Mouse (Mus musculus) ES-E14 (cell line): ENCODE results near the gene Wipf2. TPM values are rescaled to one million over a fixed set of nuclear protein-coding genes. Genes with fewer than 3 reads are reported as not detected.

Source experiments
- DNase-seq: peaks from one replicate; pipeline ENCODE4 v3.0.0-alpha.2; 2013; ENCODE audit warnings: low read depth, low spot score
- H3K27ac ChIP-seq: 2 replicates; pipeline ENCODE4 v1.5.1; 2012; ENCODE audit warnings: low read depth, mild to moderate bottlenecking, low read length, moderate library complexity, mixed read lengths; ENCODE audit not compliant: poor library complexity, insufficient read depth, severe bottlenecking
- H3K36me3 ChIP-seq: 2 replicates; pipeline ENCODE4 v1.6.1; 2012; ENCODE audit warnings: mild to moderate bottlenecking, low read length, moderate library complexity, mixed read lengths; ENCODE audit not compliant: control insufficient read depth, poor library complexity, insufficient read depth, severe bottlenecking
- H3K4me1 ChIP-seq, 2 experiments: fragments of 150-350 bp in 1 of 2; sonication (generic) in 1 of 2; 2 replicates each; pipeline ENCODE4 v1.6.1; 2012; ENCODE audit warnings: low read length in 2 of 2, mild to moderate bottlenecking in 1 of 2, mixed read lengths in 1 of 2; ENCODE audit not compliant: control insufficient read depth in 2 of 2, insufficient read depth in 2 of 2, poor library complexity in 1 of 2
- H3K4me3 ChIP-seq, 2 experiments: fragments of 150-350 bp in 1 of 2; sonication (generic) in 1 of 2; 2 replicates each; pipeline ENCODE4 v1.5.1; 2012; ENCODE audit warnings: low read length in 2 of 2, low read depth in 1 of 2, mild to moderate bottlenecking in 1 of 2, mixed read lengths in 1 of 2; ENCODE audit not compliant: insufficient read depth in 1 of 2, poor library complexity in 1 of 2, severe bottlenecking in 1 of 2
- H3K9ac ChIP-seq: 2 replicates; pipeline ENCODE4 v1.6.1; 2012; ENCODE audit warnings: low read depth, mild to moderate bottlenecking, low read length, mixed read lengths; ENCODE audit not compliant: poor library complexity, insufficient read depth, severe bottlenecking
- H3K9me3 ChIP-seq: fragments of 150-350 bp; sonication (generic); 2 replicates; pipeline ENCODE4 v1.6.1; 2012; ENCODE audit warnings: low read depth, mild to moderate bottlenecking, low read length; ENCODE audit not compliant: control insufficient read depth, insufficient read depth
- CHD2 ChIP-seq: IDR thresholded peaks from 2 replicates; pipeline ENCODE4 v1.6.1; 2014; ENCODE audit warnings: mild to moderate bottlenecking, low read depth, low read length, inconsistent platforms
- HCFC1 ChIP-seq: IDR thresholded peaks from 2 replicates; pipeline ENCODE4 v1.6.1; 2012; ENCODE audit warnings: low read length, inconsistent platforms, borderline replicate concordance; ENCODE audit not compliant: insufficient read depth
- MAFK ChIP-seq: IDR thresholded peaks from 2 replicates; pipeline ENCODE4 v1.6.1; 2014; ENCODE audit warnings: mild to moderate bottlenecking, low read depth, low read length, inconsistent platforms; ENCODE audit not compliant: insufficient read depth
- ZC3H11A ChIP-seq: IDR thresholded peaks from 2 replicates; pipeline ENCODE4 v1.6.1; 2012; ENCODE audit warnings: low read depth, mild to moderate bottlenecking, inconsistent platforms, low read length, borderline replicate concordance
- ZNF384 ChIP-seq: IDR thresholded peaks from 2 replicates; pipeline ENCODE4 v1.6.1; 2012; ENCODE audit warnings: low read depth, low read length, inconsistent platforms
- in situ Hi-C, 2 experiments: fragments of 600-800 bp; cut with MboI; formaldehyde crosslinking; loops; one replicate each; pipeline ENCODE4 v1.15.1; 2025; ENCODE audit warnings: low sequenced_read_pairs in 2 of 2, inconsistent platforms in 1 of 2; ENCODE audit not compliant: unreplicated experiment in 2 of 2
- total RNA-seq: library from RNA; depleted of rRNA; stranded (reverse); fragments of 300-350 nt; gene quantifications from 2 replicates; pipeline ENCODE4 v1.2.3, GENCODE M21; 2012

Gene Wipf2
- total RNA-seq, 1 experiment = 5.8 TPM

DNA sequence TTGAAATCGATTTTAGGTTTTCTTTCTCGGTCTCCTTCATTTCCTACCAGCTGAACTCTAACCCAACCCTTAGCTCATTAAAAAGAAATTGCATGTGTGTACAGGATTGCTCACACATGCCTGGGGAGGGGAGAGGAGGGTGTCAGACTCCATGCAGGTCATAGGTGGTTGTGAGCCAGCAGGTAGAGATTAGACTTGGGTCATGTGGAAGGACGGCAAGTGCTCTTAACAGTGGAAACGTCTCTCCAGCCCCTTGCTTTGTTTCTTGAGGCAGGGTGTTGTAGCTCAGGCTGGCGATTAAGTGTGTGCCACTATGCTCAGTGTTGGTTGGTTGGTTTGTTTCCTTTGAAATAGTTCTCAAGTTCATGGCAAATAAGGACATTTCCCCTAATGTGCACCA lies 7.4 kb downstream of the Wipf2 start:
- DNase-seq = no peak
- no peak for TF ChIP-seq CHD2
- no peak for TF ChIP-seq MAFK
- no peak for TF ChIP-seq ZC3H11A
- TF ChIP-seq ZNF384 = no peak
- no peak for TF ChIP-seq HCFC1
- H3K4me1 ChIP-seq = peaks cover 2 to 9% of the 10 kb centered on the region in 2 experiments; a peak in 1 of 4 replicates
- no peak overlapping the region for H3K27ac ChIP-seq
- H3K9me3 ChIP-seq = no peaks in the 10 kb centered on the region
- in situ Hi-C loops = no loop called here
- H3K9ac ChIP-seq = no peak overlapping the region
- no peak overlapping the region for H3K4me3 ChIP-seq
- 0 out of 2 replicates have a peak, but pooled peaks cover 4% of the 10 kb centered on the region for H3K36me3 ChIP-seq

DNA sequence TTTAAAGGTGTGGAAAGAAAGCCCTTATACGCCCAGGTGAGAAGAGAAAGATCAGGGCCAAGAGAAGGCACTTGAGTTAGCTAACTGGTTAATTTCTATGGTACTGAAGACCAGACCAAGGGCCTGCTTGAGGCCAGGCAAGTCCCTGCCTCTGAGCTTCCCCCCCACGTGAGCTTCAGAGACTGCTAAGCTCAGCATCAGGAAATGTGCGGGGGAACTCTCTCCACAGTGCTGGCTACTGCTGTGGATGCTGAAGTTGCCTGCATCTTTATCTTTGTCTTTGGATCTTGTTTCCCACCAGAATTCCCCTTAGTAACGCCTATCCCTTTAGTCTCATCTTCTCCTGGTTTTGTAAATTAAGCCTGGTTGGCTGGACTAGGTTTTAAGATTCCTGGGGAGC lies 8.0 kb downstream of the Wipf2 start:
- no peak overlapping the region for H3K9ac ChIP-seq
- DNase-seq = no peak
- no peak overlapping the region for H3K27ac ChIP-seq
- H3K4me3 ChIP-seq = no peak overlapping the region
- no peak for TF ChIP-seq MAFK
- no peak for TF ChIP-seq HCFC1
- no peak for TF ChIP-seq ZC3H11A
- TF ChIP-seq CHD2 = no peak
- TF ChIP-seq ZNF384 = no peak
- 0 out of 2 replicates have a peak, but pooled peaks cover 4% of the 10 kb centered on the region for H3K36me3 ChIP-seq
- H3K4me1 ChIP-seq = peaks cover 2 to 9% of the 10 kb centered on the region in 2 experiments; a peak in 1 of 4 replicates
- no peaks in the 10 kb centered on the region for H3K9me3 ChIP-seq
- in situ Hi-C loops = no loop called here

DNA sequence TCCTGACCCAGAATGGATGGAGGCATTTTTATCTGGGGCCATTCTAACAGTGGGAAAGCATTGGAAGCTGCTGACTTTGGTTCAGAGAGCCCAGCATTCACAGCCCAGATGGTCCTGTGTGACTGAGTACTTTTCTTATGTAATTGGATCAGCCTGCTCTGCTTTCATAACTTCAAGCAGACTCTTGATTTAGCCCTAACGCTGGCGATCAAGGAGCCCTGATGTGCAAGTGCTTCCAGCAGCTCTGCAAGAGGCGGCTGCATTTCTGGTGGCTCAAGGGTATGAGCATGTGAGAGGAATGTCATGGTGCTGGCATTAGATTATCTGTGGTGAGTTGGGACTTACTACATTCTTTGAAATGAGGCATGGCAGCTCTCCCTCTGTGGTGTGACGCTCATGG lies 8.6 kb downstream of the Wipf2 start:
- H3K9me3 ChIP-seq = no peaks in the 10 kb centered on the region
- in situ Hi-C loops = no loop called here
- no peak overlapping the region for H3K27ac ChIP-seq
- no peak overlapping the region for H3K4me3 ChIP-seq
- 0 out of 2 replicates have a peak, but pooled peaks cover 4% of the 10 kb centered on the region for H3K36me3 ChIP-seq
- peaks cover 2 to 10% of the 10 kb centered on the region in 2 experiments; a peak in 1 of 4 replicates for H3K4me1 ChIP-seq
- DNase-seq = no peak
- no peak for TF ChIP-seq CHD2
- H3K9ac ChIP-seq = no peak overlapping the region

GRCm38 (mm10) chr11:98873900-98874299 lies 10.5 kb downstream of the Wipf2 start:
- H3K9me3 ChIP-seq = no peaks in the 10 kb centered on the region
- no peak overlapping the region for H3K9ac ChIP-seq
- no peaks in the 10 kb centered on the region for H3K36me3 ChIP-seq
- in situ Hi-C loops = no loop called here
- peaks cover 2 to 11% of the 10 kb centered on the region in 2 experiments; a peak in 1 of 4 replicates for H3K4me1 ChIP-seq
- no peak overlapping the region for H3K27ac ChIP-seq
- TF ChIP-seq ZNF384 = no peak
- TF ChIP-seq MAFK = no peak
- no peak for TF ChIP-seq ZC3H11A
- no peak for TF ChIP-seq CHD2
- no peak for TF ChIP-seq HCFC1
- DNase-seq = no peak
- no peak overlapping the region for H3K4me3 ChIP-seq

DNA sequence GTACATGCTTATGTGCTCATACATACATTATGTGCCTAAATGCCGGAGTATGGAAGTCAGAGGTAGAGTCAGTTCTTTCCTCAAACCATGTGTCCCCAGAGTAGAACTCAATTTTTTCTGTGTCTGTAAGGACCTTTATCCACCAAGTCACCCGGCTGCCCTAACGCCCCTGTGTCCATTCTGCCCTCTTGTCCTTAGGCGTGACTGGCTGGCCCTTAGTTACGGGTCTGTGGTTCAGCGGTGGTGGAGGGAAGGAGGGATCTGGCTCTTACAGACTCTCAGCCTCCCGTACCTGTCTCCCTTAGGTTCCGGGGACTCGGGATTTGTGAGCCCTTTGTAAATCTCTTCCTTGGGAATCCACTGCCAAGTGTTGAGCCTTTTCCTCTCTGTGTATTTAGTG lies 13.6 kb downstream of the Wipf2 start:
- peaks cover 2 to 12% of the 10 kb centered on the region in 2 experiments; a peak in 1 of 4 replicates for H3K4me1 ChIP-seq
- no peak overlapping the region for H3K4me3 ChIP-seq
- no peak overlapping the region for H3K27ac ChIP-seq
- no peak overlapping the region for H3K9ac ChIP-seq
- H3K9me3 ChIP-seq = no peaks in the 10 kb centered on the region
- TF ChIP-seq MAFK (no peak), ZNF384 (no peak), CHD2 (no peak), ZC3H11A (no peak), HCFC1 (no peak)
- no peak for DNase-seq
- peaks cover 2% of the 10 kb centered on the region; the same call in 1 of the 2 replicates for H3K36me3 ChIP-seq
- in situ Hi-C loops = no loop called here
